Mouse (Mus musculus): ENCODE results near the gene H2afx.

DNA sequence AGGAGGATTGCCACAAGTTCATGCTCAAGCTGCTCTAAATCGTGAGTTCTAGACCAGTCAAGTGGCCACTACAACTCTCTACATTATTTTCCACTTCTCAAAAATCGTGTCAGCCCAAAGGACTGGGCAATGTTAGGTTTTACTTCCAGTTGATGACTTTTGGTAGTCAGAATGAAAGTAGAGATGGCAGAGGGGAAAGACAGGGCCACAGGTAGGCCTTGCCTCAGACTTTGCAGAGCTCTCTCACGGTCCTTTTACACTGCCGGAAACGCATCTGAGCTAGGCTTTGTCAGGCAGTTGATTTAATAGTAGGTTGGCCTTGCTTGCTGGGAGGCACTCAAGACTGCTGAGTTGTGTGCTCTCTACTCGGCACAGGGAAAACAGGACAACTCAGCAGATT is 10.3 kb upstream of the H2afx start:
- TF ChIP-seq CTCF (IDR thresholded peaks at IDR 0.05; ENCODE audit: insufficient read depth, low read depth, low read length) (no peak), POLR2A (IDR thresholded peaks at IDR 0.05; ENCODE audit: insufficient read depth, low read depth, low read length) (no peak)

Data from olfactory bulb, adult 2 months (tissue).